28 mouse cellular contexts compared by ENCODE assay signal in the genomic region with DNA sequence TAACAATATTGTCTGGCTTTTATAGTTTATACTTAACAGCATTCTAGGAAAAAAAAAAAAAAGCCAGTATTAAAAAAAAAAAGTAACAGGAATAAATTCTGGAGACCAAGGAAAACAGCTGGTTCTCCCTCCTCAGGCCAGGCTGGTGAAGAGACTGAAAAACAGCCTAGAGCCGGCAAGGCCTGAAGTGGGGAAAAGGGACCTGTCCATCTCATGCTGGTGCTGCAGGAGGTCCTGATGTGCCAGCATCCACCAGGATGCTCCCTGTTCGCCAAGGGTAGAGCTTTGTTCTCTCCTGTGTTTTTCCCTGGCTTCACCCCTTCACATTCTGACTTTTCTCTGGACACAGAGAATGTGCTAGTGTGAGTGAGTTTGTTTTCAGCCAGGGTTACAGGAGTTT.
DNase-seq lines count a peak whose midpoint lies in the region; ATAC-seq and TF ChIP-seq lines count a peak whose summit lies in the region.
"Had no signal": no experiment of that assay in that cellular context is flagged by ENCODE, and none has a peak within 500 bp of the region (broad histone marks: within the 10 kb centered on the region; RNA-seq: fewer than 3 reads in every experiment).

No protein-coding gene starts in this region.

- H3K27me3 ChIP-seq in forebrain, embryonic 10.5 days (ENCODE audit: poor library complexity, severe bottlenecking) = no peaks in the 10 kb centered on the region
- no peaks in the 10 kb centered on the region for H3K27me3 ChIP-seq in forebrain, embryonic 14.5 days (replicated peaks; ENCODE audit: control insufficient read depth, insufficient read depth, low read length)
- no peaks in the 10 kb centered on the region for H3K27me3 ChIP-seq in intestine, embryonic 14.5 days (replicated peaks; ENCODE audit: control insufficient read depth, insufficient read depth, low read length)
- H3K27me3 ChIP-seq in intestine, postnatal 0 days (replicated peaks; ENCODE audit: control insufficient read depth, insufficient read depth, low read length) = no peaks in the 10 kb centered on the region
- no peaks in the 10 kb centered on the region for H3K27me3 ChIP-seq in embryonic facial prominence, embryonic 14.5 days (replicated peaks; ENCODE audit: control insufficient read depth, insufficient read depth, low read length)
- H3K27me3 ChIP-seq: embryonic facial prominence, embryonic 15.5 days; forebrain, embryonic 12.5 days; heart, embryonic 13.5 days; hindbrain, embryonic 13.5 days had no signal

- H3K36me3 ChIP-seq in forebrain, embryonic 10.5 days (replicated peaks) = no peaks in the 10 kb centered on the region
- H3K36me3 ChIP-seq in forebrain, embryonic 14.5 days (ENCODE audit: control insufficient read depth, insufficient read depth, low read length) = no peaks in the 10 kb centered on the region
- no peaks in the 10 kb centered on the region for H3K36me3 ChIP-seq in intestine, embryonic 14.5 days (ENCODE audit: control insufficient read depth, insufficient read depth, low read length)
- no peaks in the 10 kb centered on the region for H3K36me3 ChIP-seq in intestine, postnatal 0 days (ENCODE audit: control insufficient read depth, insufficient read depth)
- no peaks in the 10 kb centered on the region for H3K36me3 ChIP-seq in ES-E14 (ENCODE audit: control insufficient read depth, insufficient read depth, low read length, poor library complexity, severe bottlenecking)
- no peaks in the 10 kb centered on the region for H3K36me3 ChIP-seq in embryonic facial prominence, embryonic 14.5 days (ENCODE audit: control insufficient read depth, insufficient read depth, low read length)
- H3K36me3 ChIP-seq: embryonic facial prominence, embryonic 15.5 days; forebrain, embryonic 12.5 days; G1E; heart, embryonic 13.5 days; hindbrain, embryonic 13.5 days had no signal

- TF ChIP-seq CTCF in intestine, postnatal 0 days (IDR thresholded peaks at IDR 0.05; ENCODE audit: low read depth) = no peak

- H3K4me1 ChIP-seq in forebrain, embryonic 10.5 days = peaks cover 57% of the 10 kb centered on the region
- peaks cover 16% of the 10 kb centered on the region; the same call in 1 of the 2 replicates for H3K4me1 ChIP-seq in forebrain, embryonic 14.5 days (ENCODE audit: control insufficient read depth, insufficient read depth, low read length)
- peaks cover 27% of the 10 kb centered on the region for H3K4me1 ChIP-seq in intestine, embryonic 14.5 days (replicated peaks; ENCODE audit: control insufficient read depth, insufficient read depth, low read length)
- no peaks in the 10 kb centered on the region for H3K4me1 ChIP-seq in intestine, postnatal 0 days (replicated peaks; ENCODE audit: control insufficient read depth, insufficient read depth, low read length)
- H3K4me1 ChIP-seq in ES-E14 (ENCODE audit: control insufficient read depth in 2 of 2, insufficient read depth in 2 of 2, low read length in 2 of 2, poor library complexity in 1 of 2) = peaks cover 19 to 31% of the 10 kb centered on the region in 2 experiments
- no peaks in the 10 kb centered on the region; the same call in 1 of the 2 replicates for H3K4me1 ChIP-seq in embryonic facial prominence, embryonic 14.5 days (ENCODE audit: control insufficient read depth, insufficient read depth, low read length)

- no peak overlapping the region for H3K9ac ChIP-seq in forebrain, embryonic 14.5 days (ENCODE audit: low read length)
- H3K9ac ChIP-seq in intestine, embryonic 14.5 days (ENCODE audit: low read length) = no peak overlapping the region
- no peak overlapping the region for H3K9ac ChIP-seq in intestine, postnatal 0 days (ENCODE audit: low read depth, low read length)
- no peak overlapping the region for H3K9ac ChIP-seq in ES-E14 (ENCODE audit: insufficient read depth, low read depth, low read length, poor library complexity, severe bottlenecking)
- H3K9ac ChIP-seq in embryonic facial prominence, embryonic 14.5 days (ENCODE audit: low read depth, low read length) = no peak overlapping the region
- H3K9ac ChIP-seq: embryonic facial prominence, embryonic 15.5 days; forebrain, embryonic 12.5 days; heart, embryonic 13.5 days; hindbrain, embryonic 13.5 days had no signal

- no peak for ATAC-seq in forebrain, embryonic 14.5 days
- ATAC-seq in intestine, embryonic 14.5 days (replicated peaks; ENCODE audit: low FRiP score, low TSS enrichment, low read depth) = no peak
- ATAC-seq in intestine, postnatal 0 days = no peak
- no peak for ATAC-seq in embryonic facial prominence, embryonic 14.5 days (ENCODE audit: low read depth)
- ATAC-seq in granulocyte monocyte progenitor cell, adult 5-6 weeks (replicated peaks; ENCODE audit: poor library complexity, severe bottlenecking) = no peak
- ATAC-seq: activated CD4-positive, CD25-positive, alpha-beta regulatory T cell, adult 4 months; forebrain, embryonic 16.5 days; hindbrain, postnatal 0 days; inflammation-experienced regulatory T-cells, adult 6 months had no signal

- no peaks in the 10 kb centered on the region for H3K9me3 ChIP-seq in forebrain, embryonic 10.5 days
- no peaks in the 10 kb centered on the region for H3K9me3 ChIP-seq in forebrain, embryonic 14.5 days (replicated peaks; ENCODE audit: control insufficient read depth, low read length)
- no peaks in the 10 kb centered on the region for H3K9me3 ChIP-seq in intestine, embryonic 14.5 days (ENCODE audit: control insufficient read depth, low read length)
- H3K9me3 ChIP-seq in intestine, postnatal 0 days (ENCODE audit: control insufficient read depth) = no peaks in the 10 kb centered on the region
- H3K9me3 ChIP-seq in ES-E14 (ENCODE audit: control insufficient read depth, insufficient read depth, low read depth, low read length) = no peaks in the 10 kb centered on the region
- no peaks in the 10 kb centered on the region for H3K9me3 ChIP-seq in embryonic facial prominence, embryonic 14.5 days (ENCODE audit: control insufficient read depth, low read length)
- H3K9me3 ChIP-seq: embryonic facial prominence, embryonic 15.5 days; forebrain, embryonic 12.5 days; G1E; heart, embryonic 13.5 days; hindbrain, embryonic 13.5 days had no signal

- 64% methylated on average over 2 of the region's 2 CpGs for WGBS in forebrain, embryonic 10.5 days
- WGBS in forebrain, embryonic 14.5 days = 61% methylated on average over 2 of the region's 2 CpGs
- 63% methylated on average over 2 of the region's 2 CpGs for WGBS in intestine, embryonic 14.5 days
- WGBS in intestine, postnatal 0 days = 88% methylated on average over 2 of the region's 2 CpGs
- 45% methylated on average over 2 of the region's 2 CpGs for WGBS in embryonic facial prominence, embryonic 14.5 days

- DNase-seq in forebrain, embryonic 10.5 days (ENCODE audit: extremely low spot score, low spot score) = no peak
- no peak for DNase-seq in forebrain, embryonic 14.5 days (ENCODE audit: low spot score)
- peak; percentile 55 for DNase-seq in intestine, embryonic 14.5 days (ENCODE audit: low spot score)
- DNase-seq in ES-E14 (ENCODE audit: low read depth, low spot score) = no peak
- no peak for DNase-seq in embryonic facial prominence, embryonic 14.5 days (ENCODE audit: low spot score)
- DNase-seq in ovary, postnatal 10 days (ENCODE audit: low spot score) = no peak
- DNase-seq: adrenal gland, adult 8-10 months; adrenal gland, postnatal 25 days; cerebellum, adult 11-12 months; cerebellum, adult 8-10 months; cerebellum, postnatal 10 days; cerebellum, postnatal 36 days; embryo, embryonic 11 days; gastrocnemius, postnatal 10 days; gastrocnemius, postnatal 36 days; heart, adult 18-20 months; kidney, adult 11 months had no signal

- H3K27ac ChIP-seq in forebrain, embryonic 10.5 days = 0 out of 2 replicates have a peak overlapping the region, but pooled peaks have one; percentile 35
- no peak overlapping the region for H3K27ac ChIP-seq in forebrain, embryonic 14.5 days (ENCODE audit: low read depth, low read length)
- no peak overlapping the region for H3K27ac ChIP-seq in intestine, embryonic 14.5 days (ENCODE audit: low read depth)
- no peak overlapping the region for H3K27ac ChIP-seq in intestine, postnatal 0 days (ENCODE audit: low read depth, low read length)
- no peak overlapping the region for H3K27ac ChIP-seq in ES-E14 (ENCODE audit: insufficient read depth, low read depth, low read length, poor library complexity, severe bottlenecking)
- peak overlapping the region; percentile 19; the same call in 1 of the 2 replicates for H3K27ac ChIP-seq in embryonic facial prominence, embryonic 14.5 days (replicated peaks; ENCODE audit: low read depth, low read length)
- H3K27ac ChIP-seq: forebrain, embryonic 12.5 days; heart, embryonic 13.5 days; hindbrain, embryonic 13.5 days; hindbrain, postnatal 0 days had no signal

- in situ Hi-C loops in ES-E14 (cut with MboI; ENCODE audit: low sequenced_read_pairs in 2 of 2, unreplicated experiment in 2 of 2) = no loop called here

- H3K4me3 ChIP-seq in forebrain, embryonic 10.5 days = no peak overlapping the region
- no peak overlapping the region for H3K4me3 ChIP-seq in forebrain, embryonic 14.5 days (ENCODE audit: low read depth, low read length)
- no peak overlapping the region for H3K4me3 ChIP-seq in intestine, embryonic 14.5 days (ENCODE audit: low read depth, low read length)
- H3K4me3 ChIP-seq in intestine, postnatal 0 days (ENCODE audit: low read depth, low read length) = no peak overlapping the region
- no peak overlapping the region for H3K4me3 ChIP-seq in ES-E14 (ENCODE audit: insufficient read depth in 1 of 2, low read depth in 1 of 2, low read length in 2 of 2, poor library complexity in 1 of 2, severe bottlenecking in 1 of 2)
- H3K4me3 ChIP-seq in embryonic facial prominence, embryonic 14.5 days (ENCODE audit: low read depth, low read length) = no peak overlapping the region
- H3K4me3 ChIP-seq: embryonic facial prominence, embryonic 15.5 days; forebrain, embryonic 12.5 days; heart, embryonic 13.5 days; hindbrain, embryonic 13.5 days had no signal

- no peak overlapping the region for H3K4me2 ChIP-seq in forebrain, embryonic 14.5 days (ENCODE audit: low read length)
- no peak overlapping the region for H3K4me2 ChIP-seq in intestine, embryonic 14.5 days (ENCODE audit: low read length)
- H3K4me2 ChIP-seq in intestine, postnatal 0 days (replicated peaks; ENCODE audit: low read depth) = no peak overlapping the region
- H3K4me2 ChIP-seq in embryonic facial prominence, embryonic 14.5 days (ENCODE audit: low read depth, low read length) = no peak overlapping the region
- H3K4me2 ChIP-seq: embryonic facial prominence, embryonic 15.5 days; forebrain, embryonic 12.5 days; heart, embryonic 13.5 days; hindbrain, embryonic 13.5 days had no signal

TF ChIP-seq in ES-E14, 5 proteins besides CTCF, POLR2A, EP300 and RAD21:
- TF ChIP-seq HCFC1 (IDR thresholded peaks at IDR 0.05; ENCODE audit: borderline replicate concordance, insufficient read depth, low read length) (no peak), ZNF384 (IDR thresholded peaks at IDR 0.05; ENCODE audit: low read depth, low read length) (0 out of 2 replicates have a peak, but pooled peaks have one; percentile 41)
TF ChIP-seq in ES-E14: peak in this region for 1.

Comparison
In these comparisons a context has a peak if more than half of its experiments do, and no peak if none do; other contexts are left out.
1. H3K27ac ChIP-seq: peak in forebrain, embryonic 10.5 days (single experiment) and embryonic facial prominence, embryonic 14.5 days (single experiment); none in forebrain, embryonic 14.5 days (single experiment), intestine, embryonic 14.5 days (single experiment), intestine, postnatal 0 days (single experiment) and ES-E14 (single experiment).